Mouse (Mus musculus): ENCODE data around the gene Fem1a.

Gene Fem1a

DNA sequence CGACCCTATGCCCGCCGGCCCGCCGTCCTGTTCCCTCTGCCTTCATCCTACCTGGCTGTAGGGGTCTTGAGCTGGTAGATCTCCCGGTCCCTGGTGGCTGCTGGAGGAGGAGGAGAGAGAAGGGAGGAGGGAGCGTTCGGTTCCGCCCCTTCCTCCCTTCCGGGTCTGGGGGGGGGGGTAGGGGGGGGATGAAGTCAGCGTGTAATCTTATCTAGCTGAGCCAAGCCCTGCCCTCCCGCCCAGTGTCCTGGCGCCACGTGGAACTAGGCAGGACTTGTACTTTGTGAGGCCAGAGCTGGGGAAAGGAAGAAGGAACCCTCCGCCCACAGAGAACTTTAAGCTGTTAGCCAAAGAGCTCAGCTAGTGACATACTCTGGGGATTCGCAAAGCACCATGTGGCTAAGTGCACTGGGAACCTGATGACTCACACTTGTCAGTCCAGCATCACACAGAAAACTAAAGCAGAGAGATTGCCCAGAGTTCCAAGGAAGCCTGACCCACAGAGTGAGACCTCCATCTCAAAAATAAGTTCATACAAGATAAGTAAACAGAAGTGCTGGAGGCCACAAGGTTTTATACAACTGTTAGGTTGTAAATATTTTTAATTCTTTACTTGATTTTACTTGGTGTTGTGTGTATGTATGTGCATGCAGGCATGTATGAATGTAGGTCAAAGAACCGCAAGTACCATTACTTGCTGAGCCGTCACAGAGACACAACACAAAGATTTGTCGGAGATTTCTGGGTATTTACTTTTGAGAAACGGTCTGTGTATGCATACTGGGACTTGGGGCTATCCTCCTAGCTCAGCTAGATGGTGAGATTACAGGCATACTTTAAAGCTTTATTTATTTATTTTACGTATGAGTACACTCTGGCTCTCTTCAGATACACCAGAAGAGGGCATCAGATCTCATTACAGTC lies 20.3 kb downstream of the Fem1a start, which contains the start of gene Ticam1:
Gene Ticam1, minus strand, starts transcription at position 144 of the 924 bp plus-strand sequence.
- peak; percentile 97 for DNase-seq (ENCODE audit: extremely low read depth, insufficient read length, low spot score)

DNA sequence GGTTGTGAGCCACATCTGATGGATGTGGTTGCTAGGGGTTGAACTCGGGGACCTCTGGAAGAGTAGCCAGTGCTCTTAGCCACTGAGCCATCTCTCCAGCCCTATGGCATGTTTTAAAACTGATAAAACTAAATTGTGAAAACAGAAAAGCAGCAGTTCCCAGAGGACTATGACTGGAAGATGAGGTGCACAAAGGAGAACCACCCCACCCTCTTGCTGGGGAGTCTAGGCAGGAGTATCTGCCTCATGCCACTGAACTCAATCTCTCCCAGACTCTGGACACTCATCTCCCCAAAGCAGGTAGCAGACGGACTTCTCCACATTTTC lies 20.9 kb downstream of the Fem1a start:
- DNase-seq (ENCODE audit: extremely low read depth, insufficient read length, low spot score) = no peak

GRCm38 (mm10) chr17:56278340-56278739 lies 21.7 kb downstream of the Fem1a start:
- no peak for DNase-seq (ENCODE audit: extremely low read depth, insufficient read length, low spot score)

DNA sequence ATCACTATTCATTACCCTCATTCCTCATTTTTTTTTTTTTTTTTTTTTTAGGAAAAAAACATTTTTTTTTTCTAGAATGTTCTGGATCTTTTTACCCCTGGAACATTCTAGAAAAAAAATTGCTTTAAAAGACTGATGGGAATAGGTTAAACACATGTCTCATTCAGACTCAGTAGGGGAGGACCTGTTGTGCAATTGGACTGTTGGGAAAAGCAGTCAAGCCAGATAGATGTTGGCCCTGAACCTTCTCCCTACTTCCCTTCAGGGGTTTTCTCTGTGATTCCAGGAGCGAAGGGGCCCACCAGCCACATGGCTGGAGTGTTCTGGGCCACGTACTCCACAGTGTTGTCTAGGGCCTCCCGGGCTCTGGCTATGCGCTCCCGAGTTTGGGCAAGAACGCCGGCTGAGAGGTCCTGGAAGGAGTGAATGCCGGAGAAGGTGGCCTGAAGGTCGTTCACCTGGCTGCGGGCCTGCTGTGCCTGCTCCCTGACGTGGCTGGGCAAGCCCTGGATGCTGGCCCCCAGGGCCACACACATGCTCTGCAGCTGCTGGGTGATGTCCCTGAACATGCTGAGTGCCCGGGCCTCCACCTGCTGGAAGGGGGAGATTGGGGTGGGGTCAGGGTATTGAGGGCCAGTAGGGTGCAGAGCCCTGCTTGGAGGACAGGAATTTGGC lies 23.0 kb downstream of the Fem1a start:
- DNase-seq (ENCODE audit: extremely low read depth, insufficient read length, low spot score) = no peak

DNA sequence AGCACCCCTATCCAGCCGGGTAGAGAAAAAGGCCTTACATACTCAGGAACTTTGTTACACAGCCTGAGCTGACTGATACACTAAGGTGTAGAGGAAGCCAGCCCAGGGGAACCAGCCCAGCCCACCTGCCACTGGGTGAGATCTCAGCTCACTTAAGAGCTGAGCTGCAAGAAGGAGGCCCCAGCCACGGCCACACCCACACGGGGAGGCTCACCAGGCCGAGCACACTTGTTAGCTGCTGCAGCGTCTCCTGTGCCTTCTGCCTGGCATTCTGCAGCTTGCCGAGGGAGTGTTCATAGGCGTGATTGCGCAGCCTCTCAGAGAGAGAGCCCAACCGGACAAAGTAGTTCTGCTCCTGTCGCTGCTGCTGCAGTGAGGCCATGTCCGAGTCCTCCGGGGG lies 24.6 kb downstream of the Fem1a start:
- no peak for DNase-seq (ENCODE audit: extremely low read depth, insufficient read length, low spot score)

- no peak for DNase-seq (ENCODE audit: extremely low read depth, insufficient read length, low spot score)
These were observed 26.2 kb downstream of the Fem1a start for GRCm38 (mm10) chr17:56282802-56283201.

GRCm38 (mm10) chr17:56283316-56283715 lies 26.7 kb downstream of the Fem1a start:
- no peak for DNase-seq (ENCODE audit: extremely low read depth, insufficient read length, low spot score)

GRCm38 (mm10) chr17:56285995-56286394 lies 29.4 kb downstream of the Fem1a start:
- DNase-seq (ENCODE audit: extremely low read depth, insufficient read length, low spot score) = no peak

- DNase-seq (ENCODE audit: extremely low read depth, insufficient read length, low spot score) = no peak
These were observed 31.2 kb downstream of the Fem1a start for GRCm38 (mm10) chr17:56287830-56288229.

DNA sequence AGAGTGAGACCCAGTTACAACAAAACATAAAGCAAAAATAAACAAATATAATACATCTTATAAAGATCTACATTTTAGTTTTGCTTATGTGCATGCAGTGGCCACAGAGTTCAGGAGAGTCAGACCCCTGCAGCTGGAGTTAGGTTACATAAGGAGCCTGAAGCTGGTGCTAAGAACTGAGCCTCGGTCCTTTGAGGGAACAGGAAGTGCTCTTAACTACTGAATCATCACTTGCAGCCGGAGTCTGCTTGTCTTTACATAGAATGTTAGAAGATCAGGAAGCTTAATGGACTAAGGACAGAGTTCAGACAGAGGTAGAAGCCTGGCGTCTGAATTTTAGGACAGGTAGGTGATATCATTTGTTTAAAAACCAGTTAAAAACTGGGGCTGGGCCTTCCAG lies 32.3 kb downstream of the Fem1a start:
- DNase-seq (ENCODE audit: extremely low read depth, insufficient read length, low spot score) = no peak

- no peak for DNase-seq (ENCODE audit: extremely low read depth, insufficient read length, low spot score)
These were observed 33.0 kb downstream of the Fem1a start for GRCm38 (mm10) chr17:56289371-56290331.

GRCm38 (mm10) chr17:56290388-56291170 lies 34.0 kb downstream of the Fem1a start:
- DNase-seq (ENCODE audit: extremely low read depth, insufficient read length, low spot score) = peak; percentile 97

DNA sequence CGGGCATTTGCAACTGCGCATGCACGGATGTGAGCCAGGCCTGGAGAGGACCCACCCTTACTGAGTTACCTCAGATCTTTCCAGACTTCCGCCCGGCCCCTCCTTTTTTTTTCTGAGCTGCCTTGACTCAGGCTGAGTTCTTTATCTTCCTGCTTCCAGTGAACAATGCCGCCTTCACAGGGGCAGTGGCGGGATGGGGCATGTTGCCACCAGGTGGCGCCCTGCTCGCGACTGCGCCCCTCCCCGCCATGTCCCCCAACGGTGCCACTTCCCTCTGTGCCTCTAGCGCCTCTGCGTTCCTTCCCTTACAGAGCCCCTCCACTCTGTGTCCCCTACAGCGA lies 34.5 kb downstream of the Fem1a start:
- DNase-seq (ENCODE audit: extremely low read depth, insufficient read length, low spot score) = peak; percentile 90

DNA sequence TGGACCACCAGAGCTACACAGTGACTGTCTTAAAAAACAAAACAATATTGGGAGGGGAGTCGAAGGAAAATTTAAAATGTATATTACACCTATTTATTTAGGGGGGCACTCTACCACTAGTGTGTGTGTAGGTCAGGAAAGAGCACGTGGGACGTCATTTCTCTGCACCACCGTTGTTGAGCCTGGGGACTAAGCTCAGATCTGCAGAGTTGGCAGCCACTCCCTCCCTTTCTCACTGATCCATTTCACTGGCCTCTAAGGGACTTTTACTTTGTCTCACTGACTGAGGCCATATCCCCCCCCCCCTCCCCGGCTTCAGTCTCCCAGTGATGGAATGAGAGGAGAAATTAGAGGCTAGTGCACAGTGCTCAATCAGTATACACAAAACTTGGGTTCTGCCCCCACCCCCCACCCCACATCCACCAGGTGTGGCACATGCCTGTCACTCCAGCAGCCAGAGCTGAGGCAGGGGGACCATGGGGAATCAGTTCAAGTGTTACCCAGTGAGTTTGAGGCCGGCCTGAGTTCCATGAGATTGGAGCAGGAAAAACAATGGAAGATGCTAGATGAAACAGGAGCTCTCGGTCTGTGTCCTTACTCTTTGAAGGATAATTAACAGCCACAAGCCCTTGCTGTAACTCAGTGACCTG lies 35.3 kb downstream of the Fem1a start:
- no peak for DNase-seq (ENCODE audit: extremely low read depth, insufficient read length, low spot score)

DNA sequence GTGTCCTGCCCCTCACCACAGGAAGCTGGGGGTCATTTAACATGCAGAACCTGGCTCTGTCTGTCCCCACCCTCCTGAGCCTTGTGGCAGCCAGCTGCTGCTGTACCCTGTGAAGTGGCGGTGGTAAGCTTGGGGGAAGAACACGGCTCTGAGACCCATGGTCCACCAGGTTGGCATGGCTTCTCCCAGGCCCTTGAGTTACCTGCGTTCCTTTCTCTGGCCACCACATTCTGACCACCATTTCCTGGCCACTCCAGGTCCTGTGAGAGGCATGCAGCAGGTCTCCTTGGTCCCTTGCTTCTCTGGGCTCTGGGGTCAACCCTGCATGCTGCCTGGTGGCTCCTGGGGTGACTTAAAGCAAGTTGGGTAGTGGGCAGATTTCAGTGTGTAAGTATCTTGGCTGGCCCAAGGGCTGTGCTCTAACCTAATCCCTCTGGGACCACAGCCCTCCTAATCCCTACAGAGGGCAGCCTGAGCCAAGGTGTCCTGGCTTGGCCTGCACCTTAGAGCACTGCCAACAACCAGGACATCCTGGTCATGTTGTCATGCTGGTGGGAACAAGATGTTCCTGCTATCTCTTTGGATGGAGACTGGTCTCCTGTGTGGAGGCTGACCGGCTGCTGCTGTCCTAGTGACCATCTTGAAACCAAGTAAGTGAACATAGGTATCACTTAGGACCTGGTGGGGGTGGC lies 36.1 kb downstream of the Fem1a start, which contains the start of gene Plin3:
Gene Plin3, minus strand, starts transcription at position 343 of the 692 bp plus-strand sequence.
- DNase-seq (ENCODE audit: extremely low read depth, insufficient read length, low spot score) = no peak

- DNase-seq (ENCODE audit: extremely low read depth, insufficient read length, low spot score) = no peak
These were observed 36.7 kb downstream of the Fem1a start for GRCm38 (mm10) chr17:56293291-56293690.

DNA sequence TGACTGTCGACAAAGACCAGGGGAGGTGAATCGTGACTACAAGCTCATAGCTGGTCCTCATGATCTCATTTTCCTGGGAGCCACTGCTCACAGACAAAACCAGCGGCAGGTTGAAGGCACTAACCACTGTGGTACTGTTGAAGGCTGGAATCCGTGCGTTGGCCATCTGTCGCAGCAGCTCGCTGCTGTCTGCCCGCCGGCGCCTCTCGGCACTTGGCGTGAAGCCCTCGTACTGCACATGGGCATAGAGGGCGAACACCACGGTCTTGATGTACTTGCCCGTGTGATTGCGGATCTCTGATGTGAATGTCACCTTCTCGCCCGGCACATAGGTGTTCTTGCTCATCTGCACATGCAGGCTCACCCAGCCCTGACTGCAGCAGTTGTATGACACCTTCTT lies 37.6 kb downstream of the Fem1a start:
- DNase-seq (ENCODE audit: extremely low read depth, insufficient read length, low spot score) = no peak

- DNase-seq (ENCODE audit: extremely low read depth, insufficient read length, low spot score) = no peak
These were observed 39.6 kb downstream of the Fem1a start for GRCm38 (mm10) chr17:56296201-56296600.

GRCm38 (mm10) chr17:56298238-56298637 lies 41.6 kb downstream of the Fem1a start:
- no peak for DNase-seq (ENCODE audit: extremely low read depth, insufficient read length, low spot score)

Data from 3134 (cell line).